Mouse (Mus musculus) CH12.LX (cell line): ENCODE results near the gene Rgs11.

Experiments
- CHD1 ChIP-seq: IDR thresholded peaks from 2 replicates; pipeline ENCODE4 v1.6.1; 2012; ENCODE audit warnings: low read depth, low read length, improper control_type of control experiment, inconsistent platforms
- ELF1 ChIP-seq: IDR thresholded peaks from 2 replicates; pipeline ENCODE4 v1.6.1; 2014; ENCODE audit warnings: low read depth, mild to moderate bottlenecking, inconsistent platforms, low read length, improper control_type of control experiment
- EP300 ChIP-seq: IDR thresholded peaks from 2 replicates; pipeline ENCODE4 v1.6.1; 2011; ENCODE audit warnings: low read length, improper control_type of control experiment
- GABPA ChIP-seq: IDR thresholded peaks from 2 replicates; pipeline ENCODE4 v1.6.1; 2012; ENCODE audit warnings: low read depth, low read length, improper control_type of control experiment, inconsistent platforms; ENCODE audit not compliant: insufficient replicate concordance
- MAX ChIP-seq: IDR thresholded peaks from 2 replicates; pipeline ENCODE4 v1.6.1; 2011; ENCODE audit warnings: low read length, improper control_type of control experiment

GRCm38 (mm10) chr17:26251886-26252538 is 49.3 kb downstream of the Rgs11 start:
- peak; percentile 75; the same call in 1 of the 2 replicates for TF ChIP-seq CHD1
- TF ChIP-seq GABPA, result no peak
- no peak for TF ChIP-seq MAX
- TF ChIP-seq EP300, result no peak
- no peak for TF ChIP-seq ELF1
